Mouse (Mus musculus) ES-Bruce4 (cell line): Measurements from ENCODE around the gene Nsun6.

Experiments used
- CTCF ChIP-seq: IDR thresholded peaks from one replicate; pipeline ENCODE4 v1.8.1; 2011; ENCODE audit warnings: low read depth, low read length
- POLR2A ChIP-seq: IDR thresholded peaks from one replicate; pipeline ENCODE4 v1.8.1; 2011; ENCODE audit warnings: low read length; ENCODE audit not compliant: insufficient read depth

DNA sequence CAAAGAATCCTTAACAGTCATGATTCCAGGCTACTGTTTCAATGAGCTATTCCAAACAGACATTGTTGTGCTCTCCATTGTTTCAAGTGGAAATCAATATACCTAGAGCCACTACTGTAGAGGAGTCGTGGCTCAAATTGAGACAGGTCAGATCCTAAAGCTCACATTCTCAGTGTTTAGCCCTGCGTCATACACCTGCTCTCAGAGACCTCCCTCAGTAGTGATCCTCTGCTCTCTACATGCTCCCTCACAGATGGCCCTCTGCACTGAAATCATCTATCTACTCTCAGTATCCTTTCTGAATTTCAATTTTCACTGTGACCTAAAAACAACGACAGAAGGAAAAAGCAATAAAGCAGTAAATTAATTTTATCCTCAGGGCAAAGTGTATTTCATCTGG lies 47.3 kb downstream of the Nsun6 start:
- TF ChIP-seq POLR2A (no peak), CTCF (no peak)
